Mouse (Mus musculus): ENCODE results near the gene Ptcd2. TPM values are rescaled to one million over a fixed set of nuclear protein-coding genes. Genes with fewer than 3 reads are reported as not detected.
A peak's percentile ranks its signal among the peaks of the same experiment; 100 is the strongest.

The Ptcd2 gene
- polyA plus RNA-seq, 1 experiment from 2014 or later = 52.9 TPM

- DNase-seq (ENCODE audit: low spot score) = peak; percentile 26
- H3K4me3 ChIP-seq = no peak overlapping the region
- 54% methylated on average over 4 of the region's 4 CpGs for WGBS
- 0 out of 2 replicates have a peak, but pooled peaks cover 5% of the 10 kb centered on the region for H3K4me1 ChIP-seq
- H3K27me3 ChIP-seq (replicated peaks; ENCODE audit: low read depth, poor library complexity, severe bottlenecking) = no peaks in the 10 kb centered on the region
- no peak overlapping the region for H3K27ac ChIP-seq (replicated peaks)
- peaks cover 30% of the 10 kb centered on the region for H3K36me3 ChIP-seq (replicated peaks)
- no peaks in the 10 kb centered on the region for H3K9me3 ChIP-seq
Observed at GRCm38 (mm10) chr13:99317058-99317457, 27.4 kb downstream of the Ptcd2 start.

DNA sequence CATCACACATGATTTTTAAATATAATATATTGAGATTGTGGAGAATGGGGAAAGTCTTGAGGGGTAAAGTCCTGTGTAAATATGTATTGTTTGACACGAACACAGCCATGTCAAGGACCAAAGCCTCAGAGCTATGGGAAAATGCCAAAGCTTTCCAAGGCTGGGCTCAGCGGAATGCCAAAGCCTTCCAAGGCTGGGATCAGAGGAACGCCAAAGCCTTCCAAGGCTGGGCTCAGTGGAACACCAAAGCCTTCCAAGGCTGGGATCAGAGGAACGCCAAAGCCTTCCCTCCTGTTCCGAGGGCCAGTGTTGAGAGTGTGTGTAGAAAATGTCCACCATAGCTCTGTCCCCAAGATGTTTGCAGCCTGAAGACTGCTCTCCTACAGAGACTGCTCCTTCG, 28.1 kb downstream of the Ptcd2 start:
- no peak for DNase-seq (ENCODE audit: low spot score)
- peaks cover 25% of the 10 kb centered on the region for H3K36me3 ChIP-seq (replicated peaks)
- WGBS = 91% methylated on average over 6 of the region's 6 CpGs
- no peaks in the 10 kb centered on the region for H3K9me3 ChIP-seq
- H3K4me3 ChIP-seq = no peak overlapping the region
- H3K27ac ChIP-seq (replicated peaks) = no peak overlapping the region
- H3K4me1 ChIP-seq = 0 out of 2 replicates have a peak, but pooled peaks cover 5% of the 10 kb centered on the region
- no peaks in the 10 kb centered on the region for H3K27me3 ChIP-seq (replicated peaks; ENCODE audit: low read depth, poor library complexity, severe bottlenecking)

DNA sequence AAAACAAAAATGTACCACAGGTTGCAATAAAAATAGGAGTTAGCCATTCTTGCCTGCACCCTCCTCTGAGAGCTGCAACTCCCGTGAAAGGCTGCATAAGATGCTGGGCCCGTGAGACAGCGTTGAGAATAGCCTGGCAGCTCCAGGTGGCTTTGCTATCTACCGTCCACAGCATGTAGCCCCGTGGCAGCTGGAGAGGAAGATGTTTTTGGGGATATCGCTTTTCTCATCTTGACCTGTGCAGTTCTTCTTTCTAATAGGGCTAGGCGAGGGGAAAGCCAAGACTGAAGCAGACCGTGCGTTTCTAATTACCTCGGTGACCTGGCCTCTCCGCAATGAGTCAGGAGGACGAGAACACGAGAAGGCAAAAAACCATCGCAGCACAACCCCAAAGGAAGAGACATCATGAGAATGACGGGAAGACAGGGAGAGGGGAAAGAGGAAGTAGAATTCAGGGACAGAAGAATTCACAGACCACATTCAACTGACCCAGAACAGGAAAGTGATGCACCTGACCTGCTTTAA, 29.8 kb downstream of the Ptcd2 start:
- Histone ChIP-seq H3K9me3 (no peaks in the 10 kb centered on the region), H3K27me3 (replicated peaks; ENCODE audit: low read depth, poor library complexity, severe bottlenecking) (no peaks in the 10 kb centered on the region)

GRCm38 (mm10) chr13:99314098-99314497, 30.4 kb downstream of the Ptcd2 start:
- Histone ChIP-seq H3K9me3 (no peaks in the 10 kb centered on the region), H3K4me3 (no peak overlapping the region), H3K27me3 (replicated peaks; ENCODE audit: low read depth, poor library complexity, severe bottlenecking) (no peaks in the 10 kb centered on the region), H3K4me1 (0 out of 2 replicates have a peak, but pooled peaks cover 5% of the 10 kb centered on the region), H3K27ac (replicated peaks) (no peak overlapping the region), H3K36me3 (replicated peaks) (peaks cover 2% of the 10 kb centered on the region)
- DNase-seq (ENCODE audit: low spot score) = no peak
- 90% methylated on average over 5 of the region's 5 CpGs for WGBS

More for the DNA sequence above, 29.8 kb downstream of the Ptcd2 start:
- 70% methylated on average over 15 of the region's 15 CpGs for WGBS
- Histone ChIP-seq H3K4me3 (no peak overlapping the region), H3K27ac (replicated peaks) (no peak overlapping the region), H3K4me1 (0 out of 2 replicates have a peak, but pooled peaks cover 5% of the 10 kb centered on the region), H3K36me3 (replicated peaks) (peaks cover 8% of the 10 kb centered on the region)
- no peak for DNase-seq (ENCODE audit: low spot score)

GRCm38 (mm10) chr13:99308393-99308792, 36.1 kb downstream of the Ptcd2 start:
- no peak for DNase-seq (ENCODE audit: low spot score)
- H3K27ac ChIP-seq (replicated peaks) = no peak overlapping the region
- H3K27me3 ChIP-seq (replicated peaks; ENCODE audit: low read depth, poor library complexity, severe bottlenecking) = no peaks in the 10 kb centered on the region
- 89% methylated on average over 8 of the region's 8 CpGs for WGBS
- H3K36me3 ChIP-seq (replicated peaks) = no peaks in the 10 kb centered on the region
- 0 out of 2 replicates have a peak, but pooled peaks cover 3% of the 10 kb centered on the region for H3K4me1 ChIP-seq
- no peak overlapping the region for H3K4me3 ChIP-seq
- H3K9me3 ChIP-seq = no peaks in the 10 kb centered on the region

DNA sequence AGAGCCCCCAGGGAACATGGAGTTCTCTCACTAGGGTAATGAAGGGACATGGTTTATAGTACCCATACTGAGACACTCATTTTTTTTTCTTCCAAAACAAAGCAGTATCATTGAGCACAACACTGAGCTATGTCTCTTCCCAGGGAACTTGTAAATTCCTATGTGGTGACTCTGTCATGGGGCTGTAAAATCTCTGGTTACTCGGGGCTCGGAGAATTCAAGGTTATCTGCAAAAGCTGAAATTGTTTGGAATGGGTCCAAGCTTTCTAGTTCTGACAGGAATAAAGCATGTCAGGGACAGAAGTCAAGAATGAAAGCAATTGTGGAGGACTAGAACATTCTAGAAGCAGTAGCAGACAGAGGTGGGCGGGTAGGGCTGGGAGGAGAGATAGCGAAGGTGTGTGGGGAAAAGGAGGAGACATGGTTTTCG, 36.6 kb downstream of the Ptcd2 start:
- Histone ChIP-seq H3K4me1 (0 out of 2 replicates have a peak, but pooled peaks cover 3% of the 10 kb centered on the region), H3K9me3 (no peaks in the 10 kb centered on the region), H3K27me3 (replicated peaks; ENCODE audit: low read depth, poor library complexity, severe bottlenecking) (no peaks in the 10 kb centered on the region), H3K4me3 (no peak overlapping the region), H3K27ac (replicated peaks) (no peak overlapping the region), H3K36me3 (replicated peaks) (no peaks in the 10 kb centered on the region)
- DNase-seq (ENCODE audit: low spot score) = no peak
- WGBS = 90% methylated on average over 5 of the region's 5 CpGs

- H3K27ac ChIP-seq (replicated peaks) = no peak overlapping the region
- H3K9me3 ChIP-seq = no peaks in the 10 kb centered on the region
- DNase-seq (ENCODE audit: low spot score) = no peak
- 0 out of 2 replicates have a peak, but pooled peaks cover 3% of the 10 kb centered on the region for H3K4me1 ChIP-seq
- H3K36me3 ChIP-seq (replicated peaks) = no peaks in the 10 kb centered on the region
- 89% methylated on average over 8 of the region's 8 CpGs for whole genome bisulfite sequencing
- H3K27me3 ChIP-seq (replicated peaks; ENCODE audit: low read depth, poor library complexity, severe bottlenecking) = no peaks in the 10 kb centered on the region
- no peak overlapping the region for H3K4me3 ChIP-seq
Observed at GRCm38 (mm10) chr13:99306164-99306563, 38.3 kb downstream of the Ptcd2 start.

DNA sequence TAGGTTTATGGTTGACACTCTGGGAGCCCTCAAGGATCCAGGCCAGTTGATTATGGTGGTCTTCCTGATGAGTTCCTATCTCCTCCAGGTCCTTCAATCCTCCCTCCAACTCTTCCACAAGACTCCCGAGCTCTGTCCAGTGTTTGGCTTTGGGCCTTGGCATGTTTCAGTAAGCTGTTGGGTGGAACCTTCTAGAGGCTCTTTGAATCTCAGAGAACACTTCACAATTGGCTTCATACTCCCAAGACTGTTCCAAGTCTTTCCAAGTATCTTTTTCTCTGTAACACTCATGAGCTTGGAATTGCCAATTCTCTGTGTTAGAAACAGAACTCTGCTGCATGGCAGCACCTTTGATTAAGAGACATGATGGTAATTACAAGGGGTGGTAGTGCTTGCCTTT, 39.3 kb downstream of the Ptcd2 start:
- H3K4me1 ChIP-seq = 0 out of 2 replicates have a peak, but pooled peaks cover 3% of the 10 kb centered on the region
- H3K4me3 ChIP-seq = no peak overlapping the region
- H3K9me3 ChIP-seq = no peaks in the 10 kb centered on the region
- H3K27me3 ChIP-seq (replicated peaks; ENCODE audit: low read depth, poor library complexity, severe bottlenecking) = no peaks in the 10 kb centered on the region
- H3K36me3 ChIP-seq (replicated peaks) = no peaks in the 10 kb centered on the region
- DNase-seq (ENCODE audit: low spot score) = no peak
- 77% methylated on average over 1 of the region's 1 CpGs for WGBS
- no peak overlapping the region for H3K27ac ChIP-seq (replicated peaks)

GRCm38 (mm10) chr13:99304365-99304764, 40.1 kb downstream of the Ptcd2 start:
- no peaks in the 10 kb centered on the region for H3K9me3 ChIP-seq
- H3K27ac ChIP-seq (replicated peaks) = no peak overlapping the region
- WGBS = 72% methylated on average over 11 of the region's 11 CpGs
- no peaks in the 10 kb centered on the region for H3K27me3 ChIP-seq (replicated peaks; ENCODE audit: low read depth, poor library complexity, severe bottlenecking)
- DNase-seq (ENCODE audit: low spot score) = no peak
- H3K4me1 ChIP-seq = 0 out of 2 replicates have a peak, but pooled peaks cover 3% of the 10 kb centered on the region
- H3K4me3 ChIP-seq = no peak overlapping the region
- H3K36me3 ChIP-seq (replicated peaks) = no peaks in the 10 kb centered on the region

DNA sequence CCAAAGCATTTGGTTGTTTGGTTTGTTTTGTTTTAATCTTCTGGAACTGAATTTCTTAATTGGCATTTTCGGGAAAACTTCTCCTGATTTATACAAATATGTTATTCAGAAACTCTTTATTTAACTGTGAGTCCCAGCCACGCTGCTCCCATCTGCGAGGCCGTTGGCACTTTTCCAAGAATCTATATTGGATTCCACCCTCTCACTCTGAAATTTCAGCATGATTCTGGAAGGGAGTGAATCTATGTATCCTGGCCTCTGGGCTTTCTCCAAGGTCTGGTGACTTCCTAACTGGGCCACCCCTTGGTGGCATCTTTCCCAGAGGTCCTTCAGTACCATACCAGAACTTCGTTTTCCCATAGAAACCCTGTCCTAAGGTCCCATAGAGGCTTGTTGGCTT, 40.7 kb downstream of the Ptcd2 start:
- Histone ChIP-seq H3K4me3 (no peak overlapping the region), H3K36me3 (replicated peaks) (no peaks in the 10 kb centered on the region), H3K4me1 (0 out of 2 replicates have a peak, but pooled peaks cover 6% of the 10 kb centered on the region), H3K27me3 (replicated peaks; ENCODE audit: low read depth, poor library complexity, severe bottlenecking) (no peaks in the 10 kb centered on the region), H3K9me3 (no peaks in the 10 kb centered on the region), H3K27ac (replicated peaks) (no peak overlapping the region)
- no peak for DNase-seq (ENCODE audit: low spot score)
- WGBS = 90% methylated on average over 5 of the region's 5 CpGs

- 87% methylated on average over 5 of the region's 5 CpGs for WGBS
- no peaks in the 10 kb centered on the region for H3K9me3 ChIP-seq
- no peaks in the 10 kb centered on the region for H3K36me3 ChIP-seq (replicated peaks)
- no peak overlapping the region for H3K4me3 ChIP-seq
- DNase-seq (ENCODE audit: low spot score) = no peak
- 0 out of 2 replicates have a peak, but pooled peaks cover 6% of the 10 kb centered on the region for H3K4me1 ChIP-seq
- no peak overlapping the region for H3K27ac ChIP-seq (replicated peaks)
- no peaks in the 10 kb centered on the region for H3K27me3 ChIP-seq (replicated peaks; ENCODE audit: low read depth, poor library complexity, severe bottlenecking)
Observed at GRCm38 (mm10) chr13:99299921-99300320, 44.6 kb downstream of the Ptcd2 start.

- no peaks in the 10 kb centered on the region for H3K27me3 ChIP-seq (replicated peaks; ENCODE audit: low read depth, poor library complexity, severe bottlenecking)
- 93% methylated on average over 13 of the region's 13 CpGs for WGBS
- no peak overlapping the region for H3K27ac ChIP-seq (replicated peaks)
- H3K36me3 ChIP-seq (replicated peaks) = no peaks in the 10 kb centered on the region
- H3K4me1 ChIP-seq = 0 out of 2 replicates have a peak, but pooled peaks cover 1% of the 10 kb centered on the region
- no peaks in the 10 kb centered on the region for H3K9me3 ChIP-seq
- no peak for DNase-seq (ENCODE audit: low spot score)
- H3K4me3 ChIP-seq = no peak overlapping the region
Observed at GRCm38 (mm10) chr13:99294176-99294575, 50.3 kb downstream of the Ptcd2 start.

- Histone ChIP-seq H3K4me3 (no peak overlapping the region), H3K36me3 (replicated peaks) (no peaks in the 10 kb centered on the region), H3K27me3 (replicated peaks; ENCODE audit: low read depth, poor library complexity, severe bottlenecking) (no peaks in the 10 kb centered on the region), H3K27ac (replicated peaks) (no peak overlapping the region), H3K4me1 (no peaks in the 10 kb centered on the region), H3K9me3 (no peaks in the 10 kb centered on the region)
- WGBS = 89% methylated on average over 8 of the region's 8 CpGs
- no peak for DNase-seq (ENCODE audit: low spot score)
Observed at GRCm38 (mm10) chr13:99290766-99291165, 53.7 kb downstream of the Ptcd2 start.

Measured in embryonic facial prominence, embryonic 10.5 days (tissue).